Mouse (Mus musculus): ENCODE results near the gene Gm11273.

DNA sequence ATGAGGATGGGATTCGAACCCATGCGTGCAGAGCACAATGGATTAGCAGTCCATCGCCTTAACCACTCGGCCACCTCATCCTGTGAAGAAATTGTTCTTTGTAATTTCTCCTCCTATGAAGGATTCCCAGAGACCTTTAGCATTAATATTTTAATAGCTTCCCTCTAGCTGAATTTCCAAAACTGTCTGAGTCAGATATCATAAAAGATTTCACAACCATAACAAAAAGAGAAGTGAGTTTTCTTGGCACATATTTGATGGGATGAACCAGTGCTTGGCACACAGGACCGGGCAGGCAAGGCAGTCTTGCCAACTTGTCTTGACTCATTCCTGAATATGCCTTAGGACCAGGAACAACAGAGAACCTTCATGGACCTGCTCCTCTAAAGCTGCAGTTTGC, 8.4 kb downstream of the Gm11273 start:
- no peak for TF ChIP-seq CTCF (conservative IDR thresholded peaks at IDR 0.05; ENCODE audit: low read length)
- no peak for TF ChIP-seq NANOG (IDR thresholded peaks at IDR 0.05; ENCODE audit: borderline replicate concordance, low read length)
- TF ChIP-seq POU5F1 (IDR thresholded peaks at IDR 0.05; ENCODE audit: borderline replicate concordance, low read length): no peak
